Mouse (Mus musculus) midbrain, embryonic 15.5 days (tissue): Measurements from ENCODE around the gene Vmn1r52. TPM values are rescaled to one million over a fixed set of nuclear protein-coding genes. Genes with fewer than 3 reads are reported as not detected.
"Not testable (repeated sequence)": the region's sequence is repeated elsewhere in the genome, so short reads cannot be mapped to it uniquely, and the experiment has no call there.

ENCODE experiments used
- ATAC-seq: fragments of 200-750 bp; cut with Nextera tagmentation; replicated peaks from 2 replicates; pipeline ENCODE4 v1.8.0; 2017; ENCODE audit warnings: moderate TSS enrichment
- H3K27ac ChIP-seq: fragments of 300-500 bp; sonication (generic); 2 replicates; pipeline ENCODE4 v1.5.1; 2015; ENCODE audit warnings: mild to moderate bottlenecking, inconsistent platforms
- H3K27me3 ChIP-seq: fragments of 300-500 bp; sonication (generic); replicated peaks from 2 replicates; pipeline ENCODE4 v1.6.1; 2015; ENCODE audit warnings: inconsistent platforms
- H3K36me3 ChIP-seq: fragments of 300-500 bp; sonication (generic); replicated peaks from 2 replicates; pipeline ENCODE4 v1.6.1; 2015; ENCODE audit warnings: inconsistent platforms
- H3K4me1 ChIP-seq: fragments of 300-500 bp; sonication (generic); 2 replicates; pipeline ENCODE4 v1.6.1; 2015; ENCODE audit warnings: inconsistent platforms
- H3K4me2 ChIP-seq: fragments of 300-500 bp; sonication (generic); 2 replicates; pipeline ENCODE4 v1.6.1; 2015; ENCODE audit warnings: inconsistent platforms, mild to moderate bottlenecking, moderate library complexity
- H3K4me3 ChIP-seq: fragments of 300-500 bp; sonication (generic); 2 replicates; pipeline ENCODE4 v1.5.1; 2015; ENCODE audit warnings: mild to moderate bottlenecking, inconsistent platforms
- H3K9ac ChIP-seq: fragments of 300-500 bp; sonication (generic); 2 replicates; pipeline ENCODE4 v1.6.1; 2015; ENCODE audit warnings: mild to moderate bottlenecking, inconsistent platforms
- H3K9me3 ChIP-seq: fragments of 300-500 bp; sonication (generic); 2 replicates; pipeline ENCODE4 v1.6.1; 2016; ENCODE audit warnings: inconsistent platforms
- WGBS: fragments of 180-500 bp; shearing (Covaris S2); methylation state at CpG from one replicate; pipeline ENCODE4 v1.1.7; 2015; ENCODE audit warnings: mixed read lengths; 5-methylcytosine and 5-hydroxymethylcytosine counted together
- polyA plus RNA-seq: library from polyadenylated mRNA; unstranded; fragments of >200 nt; fragmentation: Nextera tagmentation; extraction: Ambion mirVana; gene quantifications from 2 replicates; pipeline ENCODE4 v1.2.1, GENCODE M21; 2015

Vmn1r52 gene
- polyA plus RNA-seq, result not detected in 2 replicates

- Histone ChIP-seq H3K4me1 (no peaks in the 10 kb centered on the region), H3K9ac (no peak within 1 kb of the TSS), H3K27ac (no peak within 1 kb of the TSS), H3K4me2 (no peak within 1 kb of the TSS), H3K27me3 (no peaks in the 10 kb centered on the region), H3K4me3 (no peak within 1 kb of the TSS), H3K36me3 (no peaks in the 10 kb centered on the region), H3K9me3 (no peaks in the 10 kb centered on the region)
- WGBS, result 67% methylated on average over 2 of the region's 2 CpGs
- ATAC-seq, result no peak
Observed at GRCm38 (mm10) chr6:90174508-90174907, at the start of gene Vmn1r52. Gene Vmn1r52 (plus strand): TSS chr6:90174808.

GRCm38 (mm10) chr6:90160139-90160538 is 14.5 kb upstream of the Vmn1r52 start:
- 89% methylated on average over 3 of the region's 3 CpGs for WGBS

GRCm38 (mm10) chr6:90202493-90202892 is 27.9 kb downstream of the Vmn1r52 start, which contains the start of gene V1ra8:
Gene V1ra8 (plus strand): TSS chr6:90202793.
- H3K9ac ChIP-seq, H3K36me3 ChIP-seq, H3K27me3 ChIP-seq, H3K9me3 ChIP-seq, H3K4me2 ChIP-seq, H3K4me1 ChIP-seq, H3K4me3 ChIP-seq, H3K27ac ChIP-seq, ATAC-seq: not testable (repeated sequence)
- 85% methylated on average over 2 of the region's 2 CpGs for WGBS

More at GRCm38 (mm10) chr6:90160139-90160538, 14.5 kb upstream of the Vmn1r52 start:
- H3K36me3 ChIP-seq, result no peaks in the 10 kb centered on the region
- no peak overlapping the region for H3K4me2 ChIP-seq
- no peaks in the 10 kb centered on the region for H3K9me3 ChIP-seq
- H3K4me1 ChIP-seq, result no peaks in the 10 kb centered on the region
- no peak overlapping the region for H3K27ac ChIP-seq
- ATAC-seq, result no peak
- no peak overlapping the region for H3K4me3 ChIP-seq
- no peak overlapping the region for H3K9ac ChIP-seq
- H3K27me3 ChIP-seq, result no peaks in the 10 kb centered on the region

GRCm38 (mm10) chr6:90224338-90224737 is 49.7 kb downstream of the Vmn1r52 start, which contains the start of gene Vmn1r53:
Gene Vmn1r53 (minus strand): TSS chr6:90224438.
- Histone ChIP-seq H3K27ac (no peak within 1 kb of the TSS), H3K9me3 (no peaks in the 10 kb centered on the region), H3K27me3 (no peaks in the 10 kb centered on the region), H3K4me1 (no peaks in the 10 kb centered on the region), H3K4me2 (no peak within 1 kb of the TSS), H3K4me3 (no peak within 1 kb of the TSS), H3K36me3 (no peaks in the 10 kb centered on the region), H3K9ac (no peak within 1 kb of the TSS)
- ATAC-seq, result no peak
- WGBS, result 79% methylated on average over 1 of the region's 1 CpGs

Other genes starting within 250 kb of the Vmn1r52 start
- gene Vmn1r45, start 234.2 kb upstream of the Vmn1r52 start, polyA plus RNA-seq, result not detected in 2 replicates
- not detected in 2 replicates for gene Vmn1r46, start 205.5 kb upstream of the Vmn1r52 start, polyA plus RNA-seq
- not detected in 2 replicates for gene Vmn1r47, start 158.7 kb upstream of the Vmn1r52 start, polyA plus RNA-seq
- gene Vmn1r48, start 138.0 kb upstream of the Vmn1r52 start, polyA plus RNA-seq, result not detected in 2 replicates
- gene Vmn1r49, start 96.3 kb upstream of the Vmn1r52 start, polyA plus RNA-seq, result not detected in 2 replicates
- not detected in 2 replicates for gene Vmn1r50, start 73.4 kb upstream of the Vmn1r52 start, polyA plus RNA-seq
- gene Vmn1r51, start 52.2 kb upstream of the Vmn1r52 start, polyA plus RNA-seq, result 0.06 TPM in 1 of 2 replicates, not detected in the other
- gene V1ra8, start 28.0 kb downstream of the Vmn1r52 start, polyA plus RNA-seq, result not detected in 2 replicates
- not detected in 2 replicates for gene Vmn1r53, start 49.6 kb downstream of the Vmn1r52 start, polyA plus RNA-seq
- not detected in 2 replicates for gene Vmn1r54, start 71.5 kb downstream of the Vmn1r52 start, polyA plus RNA-seq
- not detected in 2 replicates for gene BC048671, start 126.4 kb downstream of the Vmn1r52 start, polyA plus RNA-seq
- not detected in 2 replicates for gene Chst13, start 150.4 kb downstream of the Vmn1r52 start, polyA plus RNA-seq
- gene Uroc1, start 158.5 kb downstream of the Vmn1r52 start, polyA plus RNA-seq, result not detected in 2 replicates
- 11.6 and 12.7 TPM in 2 replicates for gene Zxdc, start 194.7 kb downstream of the Vmn1r52 start, polyA plus RNA-seq